17 mouse cellular contexts compared by ENCODE assay signal in the genomic region with DNA sequence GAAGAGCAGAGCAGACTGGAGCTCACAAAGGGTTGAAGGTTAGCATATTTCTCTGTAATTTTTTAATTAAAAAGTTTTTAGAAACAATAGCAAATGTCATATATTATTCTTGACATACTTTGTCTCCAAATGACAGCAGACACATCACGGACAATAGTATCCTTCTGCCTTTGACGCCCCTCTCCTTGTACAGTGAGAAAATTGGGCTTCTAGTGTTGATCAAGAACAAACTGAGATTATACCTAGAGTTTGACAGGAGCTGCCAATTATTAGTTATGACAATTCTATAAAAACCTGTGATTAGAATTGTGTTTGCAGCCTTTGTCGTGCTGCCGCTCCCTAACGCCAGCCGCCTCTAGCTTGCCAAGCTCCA. TPM values are rescaled to one million over a fixed set of nuclear protein-coding genes. Genes with fewer than 3 reads are reported as not detected.
DNase-seq lines count a peak whose midpoint lies in the region; ATAC-seq lines count a peak whose summit lies in the region.
"Had no signal": no experiment of that assay in that cellular context is flagged by ENCODE, and none has a peak within 500 bp of the region (broad histone marks: within the 10 kb centered on the region; RNA-seq: fewer than 3 reads in every experiment).

No protein-coding gene starts in this region.

- no peak overlapping the region for H3K27ac ChIP-seq in limb, embryonic 13.5 days
- no peak overlapping the region for H3K27ac ChIP-seq in limb, embryonic 10.5 days
- no peak overlapping the region for H3K27ac ChIP-seq in forebrain, embryonic 13.5 days
- H3K27ac ChIP-seq in hindbrain, embryonic 12.5 days = peak overlapping the region; percentile 66
- H3K27ac ChIP-seq in midbrain, embryonic 14.5 days (replicated peaks; ENCODE audit: low read depth, low read length) = peak overlapping the region; percentile 49
- H3K27ac ChIP-seq: heart, embryonic 10.5 days; liver, embryonic 15.5 days; macrophage had no signal

- no peak for DNase-seq in limb, embryonic 10.5 days (ENCODE audit: low spot score)
- no peak for DNase-seq in midbrain, embryonic 14.5 days
- no peak for DNase-seq in gastrocnemius, postnatal 4 days (ENCODE audit: low spot score in 2 of 2)
- no peak for DNase-seq in ovary, postnatal 36 days (ENCODE audit: low spot score)
- DNase-seq in spleen, adult 18-20 months = no peak
- DNase-seq: B cell, adult 2 months; cerebellum, adult 11 months; cerebellum, postnatal 25 days; kidney, adult 8-10 months; layer of hippocampus, postnatal 36 days; right cerebral cortex, postnatal 14 days had no signal

- peaks cover 19% of the 10 kb centered on the region for H3K4me1 ChIP-seq in limb, embryonic 13.5 days
- peaks cover 10% of the 10 kb centered on the region for H3K4me1 ChIP-seq in limb, embryonic 10.5 days
- peaks cover 11% of the 10 kb centered on the region for H3K4me1 ChIP-seq in forebrain, embryonic 13.5 days
- peaks cover 16% of the 10 kb centered on the region for H3K4me1 ChIP-seq in hindbrain, embryonic 12.5 days
- peaks cover 9% of the 10 kb centered on the region; the same call in 1 of the 2 replicates for H3K4me1 ChIP-seq in midbrain, embryonic 14.5 days (ENCODE audit: control insufficient read depth, insufficient read depth, low read length)
- H3K4me1 ChIP-seq: liver, embryonic 15.5 days had no signal

- no peak overlapping the region for H3K9ac ChIP-seq in limb, embryonic 13.5 days
- no peak overlapping the region for H3K9ac ChIP-seq in forebrain, embryonic 13.5 days
- H3K9ac ChIP-seq in hindbrain, embryonic 12.5 days = no peak overlapping the region
- no peak overlapping the region for H3K9ac ChIP-seq in midbrain, embryonic 14.5 days (replicated peaks; ENCODE audit: low read length)
- H3K9ac ChIP-seq: liver, embryonic 15.5 days had no signal

- H3K4me2 ChIP-seq in limb, embryonic 13.5 days (replicated peaks) = no peak overlapping the region
- no peak overlapping the region for H3K4me2 ChIP-seq in forebrain, embryonic 13.5 days
- no peak overlapping the region for H3K4me2 ChIP-seq in hindbrain, embryonic 12.5 days (replicated peaks)
- no peak overlapping the region for H3K4me2 ChIP-seq in midbrain, embryonic 14.5 days (ENCODE audit: low read length)
- H3K4me2 ChIP-seq: liver, embryonic 15.5 days had no signal

- H3K9me3 ChIP-seq in limb, embryonic 13.5 days = no peaks in the 10 kb centered on the region
- H3K9me3 ChIP-seq in limb, embryonic 10.5 days (replicated peaks) = no peaks in the 10 kb centered on the region
- H3K9me3 ChIP-seq in forebrain, embryonic 13.5 days (replicated peaks) = no peaks in the 10 kb centered on the region
- no peaks in the 10 kb centered on the region for H3K9me3 ChIP-seq in hindbrain, embryonic 12.5 days (replicated peaks)
- no peaks in the 10 kb centered on the region for H3K9me3 ChIP-seq in midbrain, embryonic 14.5 days (ENCODE audit: control insufficient read depth, low read length)
- H3K9me3 ChIP-seq: heart, embryonic 10.5 days; liver, embryonic 15.5 days had no signal

- WGBS in limb, embryonic 13.5 days = 94% methylated on average over 6 of the region's 6 CpGs
- 95% methylated on average over 6 of the region's 6 CpGs for WGBS in limb, embryonic 10.5 days
- WGBS in forebrain, embryonic 13.5 days = 88% methylated on average over 6 of the region's 6 CpGs
- WGBS in hindbrain, embryonic 12.5 days = 90% methylated on average over 6 of the region's 6 CpGs
- 84% methylated on average over 6 of the region's 6 CpGs for WGBS in midbrain, embryonic 14.5 days

- H3K36me3 ChIP-seq in limb, embryonic 13.5 days = no peaks in the 10 kb centered on the region
- no peaks in the 10 kb centered on the region for H3K36me3 ChIP-seq in limb, embryonic 10.5 days
- H3K36me3 ChIP-seq in forebrain, embryonic 13.5 days (ENCODE audit: poor library complexity, severe bottlenecking) = no peaks in the 10 kb centered on the region
- H3K36me3 ChIP-seq in hindbrain, embryonic 12.5 days = no peaks in the 10 kb centered on the region
- H3K36me3 ChIP-seq in midbrain, embryonic 14.5 days (ENCODE audit: control insufficient read depth, insufficient read depth, low read length) = no peaks in the 10 kb centered on the region
- H3K36me3 ChIP-seq: heart, embryonic 10.5 days; liver, embryonic 15.5 days had no signal

- H3K4me3 ChIP-seq in limb, embryonic 13.5 days = no peak overlapping the region
- no peak overlapping the region for H3K4me3 ChIP-seq in limb, embryonic 10.5 days
- no peak overlapping the region for H3K4me3 ChIP-seq in forebrain, embryonic 13.5 days
- no peak overlapping the region for H3K4me3 ChIP-seq in hindbrain, embryonic 12.5 days
- no peak overlapping the region for H3K4me3 ChIP-seq in midbrain, embryonic 14.5 days (replicated peaks; ENCODE audit: low read depth, low read length)
- H3K4me3 ChIP-seq: heart, embryonic 10.5 days; liver, embryonic 15.5 days had no signal

- ATAC-seq in limb, embryonic 13.5 days (ENCODE audit: low FRiP score, low read depth) = peak; percentile 13; the same call in 1 of the 2 replicates
- peak; percentile 37; the same call in 1 of the 2 replicates for ATAC-seq in forebrain, embryonic 13.5 days
- ATAC-seq in hindbrain, embryonic 12.5 days (ENCODE audit: low FRiP score) = peak; percentile 55
- peak; percentile 15; the same call in 1 of the 2 replicates for ATAC-seq in midbrain, embryonic 14.5 days (ENCODE audit: low FRiP score, low TSS enrichment)

- H3K27me3 ChIP-seq in limb, embryonic 13.5 days = no peaks in the 10 kb centered on the region
- no peaks in the 10 kb centered on the region for H3K27me3 ChIP-seq in limb, embryonic 10.5 days (ENCODE audit: low read depth, poor library complexity, severe bottlenecking)
- no peaks in the 10 kb centered on the region for H3K27me3 ChIP-seq in forebrain, embryonic 13.5 days
- H3K27me3 ChIP-seq in hindbrain, embryonic 12.5 days = no peaks in the 10 kb centered on the region
- H3K27me3 ChIP-seq in midbrain, embryonic 14.5 days (ENCODE audit: control insufficient read depth, insufficient read depth, low read length) = no peaks in the 10 kb centered on the region
- H3K27me3 ChIP-seq: liver, embryonic 15.5 days had no signal

RNA-seq across cellular contexts. Expression of a gene that starts 48.5 kb away (rescaled TPM):
- 224 and 229 TPM in 2 replicates for polyA plus RNA-seq in limb, embryonic 13.5 days (2015; fragmentation: Nextera tagmentation; extraction: Ambion mirVana)
- polyA plus RNA-seq in limb, embryonic 10.5 days (2016; fragmentation: Nextera tagmentation; extraction: Ambion mirVana) = 164 and 191 TPM in 2 replicates
- 190 and 208 TPM in 2 replicates for polyA plus RNA-seq in forebrain, embryonic 13.5 days (2015; fragmentation: Nextera tagmentation; extraction: Ambion mirVana)
- polyA plus RNA-seq in hindbrain, embryonic 12.5 days (2016; fragmentation: Nextera tagmentation; extraction: Ambion mirVana) = 220 and 242 TPM in 2 replicates
- polyA plus RNA-seq in midbrain, embryonic 14.5 days (2014; fragmentation: Nextera tagmentation; extraction: Ambion mirVana) = 209 and 213 TPM in 2 replicates
- total RNA-seq in gastrocnemius, postnatal 4 days (2021) = 10 to 100 TPM; 65.8 to 68.2 TPM

Comparison
In these comparisons a context has a peak if more than half of its experiments do, and no peak if none do; other contexts are left out.
1. H3K27ac ChIP-seq: peak in hindbrain, embryonic 12.5 days (single experiment) and midbrain, embryonic 14.5 days (single experiment); none in limb, embryonic 13.5 days (single experiment), limb, embryonic 10.5 days (single experiment) and forebrain, embryonic 13.5 days (single experiment).
2. Peak in every context shown above with its lines, with median percentiles within 50 percentile points of each other: ATAC-seq.